Mouse (Mus musculus): ENCODE measurements around the gene Chkb.
"Not testable (repeated sequence)": the region's sequence is repeated elsewhere in the genome, so short reads cannot be mapped to it uniquely, and the experiment has no call there.

Chkb gene

DNA sequence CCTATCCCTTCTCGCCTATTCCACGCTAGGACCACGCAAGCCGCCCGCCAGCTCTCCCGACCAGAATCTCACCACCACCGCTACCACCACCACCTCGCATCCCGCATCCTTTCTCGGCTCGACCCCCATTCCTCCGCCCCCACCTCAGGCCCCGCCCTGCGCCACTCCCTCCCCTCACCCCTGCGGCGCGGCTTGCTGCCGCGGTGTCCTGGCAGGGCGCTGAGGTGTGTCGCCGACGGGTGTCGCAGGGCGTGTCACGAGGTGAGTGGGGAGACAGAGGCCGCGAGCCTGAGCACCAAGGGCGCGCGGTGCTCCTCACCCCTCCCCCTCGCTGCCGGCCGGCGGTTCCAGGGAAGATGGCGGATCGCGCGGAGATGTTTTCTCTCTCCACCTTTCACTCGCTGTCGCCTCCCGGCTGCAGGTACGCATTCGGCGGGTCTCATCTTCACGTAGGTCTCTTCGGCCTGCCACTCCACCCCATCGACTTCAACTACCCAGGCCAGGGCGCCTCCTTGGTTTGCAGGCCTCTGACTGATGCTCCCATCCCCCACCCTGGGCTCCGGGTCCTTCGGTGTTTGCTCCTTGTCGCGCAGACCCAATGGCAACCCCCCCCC lies 24.3 kb upstream of the Chkb start, which contains the start of gene Mapk8ip2:
Gene Mapk8ip2 (plus strand): TSS at position 49 of the 614 bp plus-strand sequence.
- no peak for DNase-seq (ENCODE audit: low read depth in 1 of 2, low spot score in 2 of 2)

DNA sequence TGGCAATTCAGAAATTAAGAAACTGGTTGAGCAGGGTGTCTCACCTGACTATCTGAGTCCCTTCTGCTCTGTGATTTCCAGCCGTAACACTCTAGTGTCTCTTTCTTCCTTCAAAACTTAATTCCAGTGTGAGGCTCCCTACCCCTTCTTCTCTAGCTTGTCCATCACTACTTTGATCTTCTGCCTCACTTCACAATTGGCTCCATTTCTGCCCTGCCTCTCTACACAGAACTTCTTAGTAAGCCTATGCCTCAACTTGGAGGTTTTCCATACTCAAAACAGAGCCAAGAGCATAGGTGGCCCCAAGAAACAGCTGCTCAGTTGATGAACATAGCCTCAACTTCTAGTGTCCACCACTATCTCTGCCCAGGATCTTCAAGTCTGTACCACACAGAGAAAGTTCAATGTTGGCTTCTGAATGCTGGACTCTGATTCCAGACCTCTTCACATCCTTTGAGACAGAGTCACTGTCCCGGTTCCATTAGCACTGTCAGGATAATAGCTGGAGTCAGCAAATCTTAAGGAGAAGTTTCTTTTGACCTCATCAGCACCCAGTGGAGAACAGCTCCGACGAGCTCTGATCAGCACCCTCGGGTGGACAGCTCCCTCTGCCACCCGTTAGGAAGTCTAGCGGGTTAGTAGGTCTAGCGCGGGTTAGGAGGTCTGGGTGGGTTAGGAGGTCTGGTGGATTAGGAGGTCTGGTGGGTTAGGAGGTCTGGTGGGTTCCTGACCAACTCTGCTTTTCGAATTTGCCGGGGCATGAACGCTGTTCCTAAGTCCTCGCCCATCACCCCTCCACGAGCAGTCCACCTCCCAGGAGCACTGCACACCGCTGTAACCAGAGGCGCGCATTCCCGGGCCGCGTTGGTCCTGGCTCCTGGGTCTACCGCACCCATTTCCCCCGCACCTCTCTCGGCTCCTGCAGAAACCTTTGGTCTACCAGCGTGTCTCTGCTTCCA lies 23.5 kb upstream of the Chkb start:
- no peak for DNase-seq (ENCODE audit: low read depth in 1 of 2, low spot score in 2 of 2)

DNA sequence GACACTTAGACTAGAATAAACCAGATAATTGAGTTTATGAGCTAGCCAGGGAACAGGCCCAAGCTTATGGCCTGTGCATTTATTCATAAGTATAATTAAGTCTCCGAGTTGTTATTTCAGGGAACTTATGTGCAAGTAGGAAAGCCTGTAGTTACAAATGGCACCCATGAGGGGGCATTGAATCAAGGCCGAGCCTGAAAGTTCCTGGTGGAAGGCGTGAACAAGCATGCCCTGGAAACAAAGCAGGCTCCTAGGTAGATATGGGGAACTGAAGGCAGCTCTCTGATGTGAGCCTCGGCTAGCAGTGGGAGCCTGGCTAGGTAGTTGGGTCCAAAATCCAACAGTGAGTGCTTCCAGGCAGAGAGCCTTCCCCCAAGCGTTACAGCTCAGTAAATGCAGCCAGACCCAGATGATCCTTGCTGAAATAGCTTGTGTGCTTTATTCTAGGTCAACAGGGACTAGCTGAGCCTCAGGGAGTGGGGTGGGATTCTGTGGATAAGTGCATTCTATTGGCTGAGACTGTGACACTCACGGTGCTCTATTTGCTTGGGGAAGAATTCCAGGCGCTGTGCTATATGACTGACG lies 12.9 kb upstream of the Chkb start:
- DNase-seq (ENCODE audit: low read depth in 1 of 2, low spot score in 2 of 2) = no peak

DNA sequence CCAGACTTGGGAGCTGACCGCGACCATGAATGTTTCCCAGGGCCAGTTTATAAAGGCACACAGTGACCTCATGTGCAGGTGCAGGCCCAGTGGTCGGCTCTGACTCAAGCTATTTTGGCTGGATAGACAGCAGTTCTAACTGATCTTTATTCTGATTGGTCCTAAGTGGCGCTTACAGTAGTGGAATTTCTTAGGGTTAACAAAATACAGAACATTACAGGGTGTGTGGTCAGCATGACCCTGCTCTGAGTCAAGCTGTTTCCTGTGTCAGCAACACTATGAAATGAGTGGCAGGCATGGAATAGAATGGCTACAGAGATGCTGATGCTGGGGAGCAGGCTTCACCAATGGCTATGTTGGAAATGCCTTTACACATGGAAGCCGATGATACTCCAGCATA lies 6.2 kb upstream of the Chkb start:
- DNase-seq (ENCODE audit: low read depth in 1 of 2, low spot score in 2 of 2) = no peak

DNA sequence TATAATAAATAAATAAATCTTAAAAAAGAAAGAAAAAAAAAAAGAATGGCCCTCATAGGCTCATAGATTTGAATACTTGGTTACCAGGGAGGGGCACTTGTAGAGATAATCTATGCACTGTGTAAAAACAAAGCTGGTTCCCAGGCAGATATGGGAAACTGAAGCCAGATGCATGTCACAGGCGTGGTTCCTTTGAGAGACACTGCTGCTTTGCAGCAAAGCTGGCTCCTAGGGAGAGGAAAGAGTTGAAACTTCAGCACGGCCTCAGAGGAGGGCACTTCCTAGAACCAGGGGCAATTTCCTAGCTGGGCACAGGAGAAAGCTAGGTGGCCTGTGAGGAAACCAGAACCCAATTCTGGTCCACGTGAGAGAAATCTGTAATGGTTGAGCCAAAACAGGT lies 4.4 kb upstream of the Chkb start:
- no peak for DNase-seq (ENCODE audit: low read depth in 1 of 2, low spot score in 2 of 2)

DNA sequence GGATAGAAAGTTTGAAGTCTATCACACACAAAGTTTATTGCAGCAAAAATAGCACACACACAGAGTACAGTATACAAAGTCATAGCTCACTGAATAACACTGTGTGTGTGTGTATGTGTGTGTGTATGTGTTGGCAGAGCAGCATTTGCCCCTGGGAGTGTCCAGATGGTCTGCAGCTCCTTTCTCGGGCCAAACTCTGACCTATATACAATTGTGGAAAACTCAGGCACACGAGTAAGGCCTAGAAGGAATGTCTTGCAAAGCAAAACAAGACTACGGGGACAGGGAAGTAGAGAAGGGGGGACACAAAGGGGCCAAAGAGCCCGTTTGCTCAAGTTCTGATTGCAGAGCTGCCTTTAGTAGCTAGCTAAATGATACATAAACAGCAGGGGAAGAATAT lies 3.2 kb upstream of the Chkb start:
- DNase-seq (ENCODE audit: low read depth in 1 of 2, low spot score in 2 of 2) = no peak

DNA sequence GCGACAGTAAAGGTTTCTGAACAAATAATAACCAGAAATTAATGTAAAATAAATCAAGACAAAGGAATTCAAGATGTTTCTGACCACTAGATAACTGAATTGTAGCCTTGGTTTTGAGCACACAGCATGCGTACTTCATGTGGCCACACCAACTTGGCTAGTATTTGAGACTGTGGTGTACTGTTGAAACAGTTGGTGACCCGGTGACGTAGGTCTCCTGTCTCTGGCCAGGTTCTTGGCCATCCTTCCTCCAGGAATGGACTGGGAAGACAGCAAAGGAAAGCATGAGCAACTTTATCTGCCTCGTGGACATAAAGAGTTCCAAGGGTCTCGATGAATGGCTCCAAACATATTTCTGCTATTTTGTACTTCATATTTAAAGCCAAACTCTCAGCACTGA lies 2.1 kb upstream of the Chkb start:
- no peak for DNase-seq (ENCODE audit: low read depth in 1 of 2, low spot score in 2 of 2)

DNA sequence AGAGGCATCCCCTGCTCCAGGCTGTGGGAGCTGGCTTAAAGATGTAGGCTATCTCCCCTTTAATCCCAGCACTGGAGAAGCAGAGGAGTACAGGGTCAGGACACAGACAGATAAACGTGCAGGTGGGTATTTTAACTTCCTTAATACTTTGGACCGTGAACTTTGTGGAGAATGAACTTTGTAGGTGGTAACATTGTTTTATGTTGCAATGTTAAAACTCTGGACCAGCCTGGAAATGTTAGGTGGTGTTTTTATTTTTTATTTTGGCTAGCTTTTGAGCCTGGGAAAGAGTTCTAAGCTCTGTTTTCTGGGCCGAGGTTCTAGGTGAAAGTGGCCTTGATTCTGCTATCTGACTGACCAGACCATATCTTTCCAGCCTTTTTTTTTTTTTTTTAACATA lies 1.6 kb upstream of the Chkb start:
- no peak for DNase-seq (ENCODE audit: low read depth in 1 of 2, low spot score in 2 of 2)

DNA sequence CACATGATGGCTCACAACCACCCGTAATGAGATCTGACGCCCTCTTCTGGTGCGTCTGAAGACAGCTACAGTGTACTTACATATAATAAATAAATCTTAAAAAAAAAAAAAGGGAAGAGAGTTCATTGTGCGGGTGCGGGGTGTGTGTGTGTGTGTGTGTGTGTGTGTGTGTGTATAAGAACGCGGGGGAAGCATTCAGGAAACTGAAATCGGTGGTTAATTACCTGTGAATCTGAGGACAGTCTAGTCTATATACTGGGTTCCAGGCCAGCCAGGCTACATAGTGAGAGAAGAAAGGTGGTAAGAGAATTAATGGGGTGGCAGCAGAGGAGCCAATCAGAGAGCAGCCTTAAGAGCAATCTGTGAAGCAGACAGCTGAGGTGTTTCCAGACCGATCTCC lies 1.1 kb upstream of the Chkb start:
- DNase-seq (ENCODE audit: low read depth in 1 of 2, low spot score in 2 of 2) = not testable (repeated sequence)

DNA sequence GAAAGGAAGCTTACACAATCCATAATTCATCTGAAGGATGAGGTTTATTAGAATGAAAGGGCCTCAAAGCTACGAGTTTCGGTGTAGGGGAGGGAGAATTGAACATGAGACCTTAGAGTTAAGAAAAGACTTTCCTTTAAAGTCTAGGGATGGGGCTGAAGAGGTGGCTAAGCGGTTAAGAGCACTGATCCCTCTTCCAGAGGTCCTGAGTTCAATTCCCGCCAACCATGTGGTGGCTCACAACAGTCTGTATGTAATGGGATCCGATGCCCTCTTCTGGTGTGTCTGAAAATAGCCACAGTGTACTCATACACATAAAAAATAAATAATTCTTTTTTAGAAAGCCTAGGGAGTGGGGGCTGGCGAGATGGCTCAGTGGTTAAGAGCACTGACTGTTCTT lies 633 bp upstream of the Chkb start:
- no peak for DNase-seq (ENCODE audit: low read depth in 1 of 2, low spot score in 2 of 2)

DNA sequence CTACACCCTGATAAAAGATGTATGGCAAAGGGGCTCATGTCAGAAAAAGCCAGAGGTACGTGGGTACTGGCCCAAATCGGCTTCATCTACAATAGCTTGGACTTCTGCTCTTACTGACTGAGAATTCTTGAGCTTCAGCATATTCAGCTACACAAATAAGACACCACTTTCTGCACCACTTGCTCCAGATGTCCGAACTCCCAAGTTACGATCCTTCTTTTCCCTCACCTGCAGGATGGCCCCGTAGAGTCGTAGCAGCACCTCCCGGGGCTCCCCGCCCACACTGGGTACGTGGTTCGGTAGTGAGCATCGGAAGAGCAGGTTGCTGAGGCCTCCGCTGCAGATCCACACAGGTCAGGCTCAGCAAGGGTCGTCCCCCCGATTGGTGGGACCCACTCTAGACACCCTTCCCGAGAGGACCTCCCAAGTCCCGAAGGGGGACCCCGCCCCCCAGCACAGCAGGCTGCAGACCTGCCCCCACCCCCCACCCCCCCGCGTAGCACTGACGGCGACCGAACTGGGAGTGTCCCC lies 822 bp downstream of the Chkb start:
- no peak for DNase-seq (ENCODE audit: low read depth in 1 of 2, low spot score in 2 of 2)

DNA sequence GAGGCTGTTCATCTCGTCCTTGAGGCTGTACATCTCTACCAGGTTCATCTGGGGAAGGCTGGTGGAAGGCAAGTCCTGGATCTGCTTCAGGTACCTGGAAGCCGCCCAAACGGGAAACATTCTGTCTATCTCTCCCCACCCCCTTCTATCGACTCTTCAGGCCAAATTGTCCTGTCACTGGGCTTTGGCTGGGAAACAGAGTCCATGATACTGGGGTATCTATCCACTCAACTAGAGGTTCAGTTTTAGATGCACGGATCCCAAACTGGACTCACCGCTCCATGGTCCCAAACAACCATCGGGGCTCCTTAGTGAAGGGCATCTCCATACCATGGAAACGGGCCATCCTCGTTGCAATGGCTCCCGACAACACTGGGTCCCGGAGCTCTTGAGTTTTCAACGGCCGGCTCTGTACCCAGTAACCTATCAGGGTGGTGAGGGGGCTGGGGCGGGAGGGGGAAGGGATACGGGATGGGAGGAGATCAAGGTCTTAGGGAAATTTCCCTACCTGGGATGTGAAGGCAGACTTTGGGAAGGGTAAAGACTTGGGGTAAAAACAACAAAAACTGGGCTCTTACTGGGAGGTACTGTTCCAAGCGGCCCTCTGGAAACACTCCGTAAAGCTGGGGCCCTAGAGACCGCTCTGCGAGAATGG lies 1.4 kb downstream of the Chkb start:
- no peak for DNase-seq (ENCODE audit: low read depth in 1 of 2, low spot score in 2 of 2)

DNA sequence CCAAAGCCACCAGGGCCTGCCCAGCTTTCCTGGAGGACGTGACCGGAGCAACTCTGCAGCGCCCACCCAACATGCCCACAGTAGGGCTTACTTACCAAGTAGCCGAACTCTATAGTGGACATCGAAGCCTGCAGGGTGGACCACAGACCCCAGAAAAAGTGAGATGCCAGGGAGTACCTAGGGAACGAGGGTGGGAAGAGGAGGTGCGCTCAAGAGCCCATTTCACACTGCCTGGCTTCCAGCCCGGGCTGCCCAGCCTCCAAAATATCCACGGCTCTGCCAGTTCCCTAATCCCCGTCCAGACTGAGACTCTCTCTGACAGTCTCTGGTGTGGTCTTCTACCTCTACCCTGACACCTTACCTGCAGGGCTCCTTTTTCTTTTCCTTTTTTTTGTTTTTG lies 3.0 kb downstream of the Chkb start:
- DNase-seq (ENCODE audit: low read depth in 1 of 2, low spot score in 2 of 2) = no peak

DNA sequence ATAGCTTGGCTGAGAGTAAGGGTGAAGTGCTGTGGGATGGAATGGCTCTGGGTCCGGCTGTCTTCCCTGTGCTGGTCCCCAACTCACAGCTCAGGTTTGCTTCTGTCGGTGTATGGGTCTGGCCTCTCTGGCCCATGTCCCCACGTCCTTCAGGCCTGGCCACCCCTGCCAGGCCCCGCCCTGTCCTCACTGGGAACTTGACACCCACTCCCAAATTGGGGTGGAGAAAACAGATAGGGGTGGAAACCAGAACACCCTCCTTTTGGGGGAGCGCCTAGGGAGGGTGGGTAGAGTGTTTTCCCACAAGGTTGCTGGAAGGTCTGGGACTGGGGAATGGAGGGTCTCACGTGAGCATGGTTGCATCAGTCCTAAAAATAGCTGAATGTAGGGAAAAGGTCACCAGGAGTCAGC lies 4.0 kb downstream of the Chkb start, which contains the start of gene Cpt1b:
Gene Cpt1b (minus strand): TSS at position 153 of the 411 bp plus-strand sequence.
- DNase-seq (ENCODE audit: low read depth in 1 of 2, low spot score in 2 of 2) = no peak

DNA sequence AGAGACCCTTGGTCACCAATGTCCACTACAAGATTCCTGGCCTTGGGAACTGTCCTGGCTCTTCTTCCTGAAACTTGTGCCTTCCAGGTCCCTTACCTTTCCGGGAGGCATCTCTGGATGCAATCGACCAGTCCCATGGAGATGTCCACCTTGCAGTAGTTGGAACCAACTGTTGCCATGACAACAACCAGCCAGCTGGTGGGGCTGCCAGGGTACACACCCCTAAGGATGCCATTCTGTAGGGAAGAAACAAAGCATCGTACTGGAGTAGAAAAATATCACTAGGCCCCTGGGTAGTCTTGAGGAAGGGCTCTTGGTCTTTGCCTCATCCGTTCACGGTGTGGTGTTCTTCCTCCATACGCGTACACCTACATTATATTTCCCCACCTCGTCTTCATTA lies 5.1 kb downstream of the Chkb start:
- no peak for DNase-seq (ENCODE audit: low read depth in 1 of 2, low spot score in 2 of 2)

DNA sequence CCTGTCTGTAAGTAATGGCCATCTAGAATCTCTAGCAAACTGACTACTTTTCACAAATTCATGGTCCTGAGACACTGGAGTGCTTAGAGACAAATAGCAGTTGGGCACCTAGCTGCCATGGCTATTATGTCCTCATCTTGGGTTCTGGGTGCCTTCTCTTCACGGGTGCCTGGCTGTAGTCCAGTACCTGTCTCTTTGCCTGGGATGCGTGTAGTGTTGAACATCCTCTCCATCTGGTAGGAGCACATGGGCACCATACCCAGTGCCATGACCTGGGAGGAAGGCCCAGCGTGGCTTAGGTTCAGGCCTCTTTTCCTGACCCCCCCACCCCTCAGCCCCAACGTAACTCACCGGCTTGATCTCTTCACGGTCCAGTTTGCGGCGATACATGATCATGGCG lies 7.8 kb downstream of the Chkb start:
- DNase-seq (ENCODE audit: low read depth in 1 of 2, low spot score in 2 of 2) = no peak

DNA sequence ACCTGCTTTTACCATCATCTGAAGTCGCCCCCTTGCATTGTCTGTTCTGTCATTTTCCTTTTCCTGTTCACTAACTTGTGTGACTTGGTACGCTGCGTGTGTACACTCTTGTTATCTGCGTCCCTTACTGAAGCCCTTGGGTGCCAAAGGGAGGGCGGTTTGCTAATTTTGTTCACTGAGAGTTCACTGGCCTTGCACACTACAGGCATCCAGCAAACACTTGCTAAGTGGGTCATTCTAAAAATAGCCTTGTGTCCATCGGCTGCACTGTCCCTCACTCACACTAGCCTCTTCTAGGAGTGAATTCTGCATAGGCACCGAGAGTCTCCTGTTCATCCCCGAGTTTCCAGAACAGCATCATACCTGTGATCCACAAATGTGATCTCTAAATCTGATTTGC lies 14.4 kb downstream of the Chkb start:
- DNase-seq (ENCODE audit: low read depth in 1 of 2, low spot score in 2 of 2) = no peak

DNA sequence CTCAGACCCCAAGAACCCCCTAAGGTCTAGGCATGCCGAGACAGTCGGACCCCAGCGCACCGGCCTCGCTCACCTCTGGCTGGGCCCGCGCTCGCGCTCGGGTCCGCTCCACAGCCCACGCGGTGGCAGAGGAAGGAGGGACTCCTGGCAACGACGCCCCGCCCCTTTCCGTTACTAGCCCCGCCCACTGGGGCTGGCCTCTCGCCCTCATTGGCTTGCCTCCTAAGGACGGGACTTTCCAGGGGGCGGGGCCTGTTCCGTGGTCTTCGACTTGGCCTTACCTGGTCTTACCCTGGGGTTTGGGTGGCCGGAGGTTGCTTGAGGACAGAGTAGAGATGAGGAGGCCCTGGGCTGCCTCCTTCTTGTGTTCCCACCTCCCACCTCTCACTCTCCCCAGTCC lies 19.6 kb downstream of the Chkb start, which contains the start of gene Syce3:
Gene Syce3 (minus strand): TSS at position 386 of the 400 bp plus-strand sequence.
- DNase-seq (ENCODE audit: low read depth in 1 of 2, low spot score in 2 of 2) = no peak

DNA sequence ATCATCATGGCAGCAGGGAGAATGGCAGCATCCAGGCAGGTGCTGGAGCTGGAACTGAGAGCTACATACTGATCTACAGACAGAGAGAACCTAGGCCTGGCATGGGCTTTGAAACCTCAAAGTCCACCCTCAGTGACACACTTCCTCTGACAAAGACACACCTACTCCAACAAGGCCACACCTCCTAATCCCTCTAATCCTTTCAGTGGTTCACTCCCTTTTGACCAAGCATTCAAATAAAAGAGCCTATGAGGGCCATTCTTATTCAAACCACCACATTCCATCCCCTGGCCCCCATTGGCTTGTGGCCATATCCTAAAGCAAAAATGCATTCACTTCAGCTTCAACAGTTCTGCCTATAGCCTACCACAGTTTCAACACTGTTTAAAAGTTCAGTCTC lies 23.0 kb downstream of the Chkb start:
- DNase-seq (ENCODE audit: low read depth in 1 of 2, low spot score in 2 of 2) = no peak

DNA sequence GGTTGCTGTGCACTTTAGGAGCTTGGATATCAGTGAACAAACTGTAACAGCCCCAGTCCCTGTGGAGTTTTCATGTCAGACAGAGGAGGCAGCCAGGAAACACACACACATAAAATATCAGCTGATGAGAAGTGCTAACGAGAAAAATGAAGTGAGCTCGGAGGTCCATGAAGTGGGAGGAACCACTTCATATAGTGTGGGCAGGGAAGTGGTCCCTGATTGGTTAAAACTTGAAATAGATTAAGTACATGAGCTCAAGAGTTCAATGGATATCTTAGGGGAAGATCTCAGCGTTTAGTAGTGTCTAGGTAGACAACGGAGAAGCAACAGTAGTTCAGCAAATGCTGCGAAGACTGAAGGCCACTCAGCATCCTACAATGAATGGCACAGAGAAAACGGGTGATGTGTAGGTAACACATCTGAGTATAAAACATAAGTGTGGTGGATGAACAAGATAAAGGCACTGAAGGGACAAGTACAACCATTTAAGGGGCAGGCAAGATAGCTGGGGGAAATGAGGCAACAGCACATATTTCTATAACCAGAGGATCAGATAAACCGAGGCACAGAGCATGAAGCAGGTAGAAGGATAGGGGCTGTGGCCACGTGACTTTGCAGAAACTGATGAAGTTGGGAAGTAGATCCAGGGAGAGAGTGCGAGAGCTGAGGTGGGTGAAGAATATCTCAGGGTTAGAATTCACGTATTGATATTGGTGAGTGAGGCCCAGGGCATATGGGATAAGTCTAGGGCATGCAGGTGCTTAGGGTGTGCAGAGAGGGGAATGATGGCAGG lies 24.7 kb downstream of the Chkb start:
- DNase-seq (ENCODE audit: low read depth in 1 of 2, low spot score in 2 of 2) = no peak

Measured in monocyte, adult 2 months (primary cell).